Mouse (Mus musculus): ENCODE data around the gene A930004D18Rik. TPM values are rescaled to one million over a fixed set of nuclear protein-coding genes. Genes with fewer than 3 reads are reported as not detected.

A930004D18Rik gene
- polyA plus RNA-seq, 2 experiments: 8.8 to 13.0 TPM

DNA sequence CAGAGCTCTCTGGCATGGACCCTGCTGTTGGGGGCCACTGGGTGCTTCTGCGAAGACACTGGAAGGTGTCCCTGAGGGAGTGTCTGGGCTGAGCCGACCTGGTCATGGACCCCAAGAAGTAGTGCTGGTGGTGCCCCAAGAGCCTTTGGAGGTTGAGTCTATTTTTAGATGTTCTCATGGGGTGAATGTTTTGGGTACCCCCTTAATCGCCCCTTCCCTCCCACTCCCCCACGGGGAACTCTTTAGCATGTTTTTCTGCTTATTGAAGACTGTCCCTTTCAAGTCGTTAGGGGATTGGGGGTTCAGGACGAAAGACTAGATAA, 28.1 kb upstream of the A930004D18Rik start:
- H3K9ac ChIP-seq (ENCODE audit: low read depth, low read length, severe bottlenecking): peak overlapping the region; percentile 99

DNA sequence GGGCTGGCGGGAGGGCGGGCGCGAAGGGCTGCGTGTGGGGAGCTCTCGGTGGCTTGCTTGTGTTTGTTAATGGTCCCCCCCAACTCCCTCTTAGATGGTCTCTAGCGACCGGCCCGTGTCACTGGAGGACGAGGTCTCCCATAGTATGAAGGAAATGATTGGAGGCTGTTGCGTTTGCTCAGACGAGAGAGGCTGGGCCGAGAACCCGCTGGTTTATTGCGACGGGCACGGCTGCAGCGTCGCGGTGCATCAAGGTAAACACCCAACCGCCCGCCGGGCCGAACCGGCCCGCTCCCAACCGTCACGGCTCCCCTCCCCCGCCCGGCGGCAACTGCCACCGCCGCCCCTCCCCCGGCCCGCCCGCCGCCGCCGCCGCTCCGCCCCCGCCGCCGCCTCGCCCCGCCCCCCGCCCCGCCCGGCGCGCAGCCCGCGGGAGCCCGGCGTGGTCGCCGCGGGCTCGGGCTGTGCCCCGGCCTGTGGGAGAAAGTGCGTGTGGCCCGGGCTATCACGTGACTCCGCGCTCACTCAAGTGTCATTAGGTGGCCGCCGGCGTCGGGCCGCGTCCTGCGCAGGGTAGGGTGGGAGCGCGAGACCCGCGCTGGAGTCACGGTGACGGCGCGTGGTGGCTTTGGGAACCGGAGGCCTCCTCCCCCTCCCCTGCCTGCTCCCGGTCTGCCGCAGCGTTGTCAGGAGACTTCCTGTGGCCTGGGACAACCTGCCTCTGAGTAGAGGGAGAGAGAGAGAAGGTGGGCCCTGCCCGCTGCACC, 27.6 kb upstream of the A930004D18Rik start:
- Histone ChIP-seq H3K27me3 (ENCODE audit: control insufficient read depth, insufficient read depth, low read length) (no peaks in the 10 kb centered on the region), H3K4me3 (replicated peaks; ENCODE audit: low read length) (peak overlapping the region; percentile 88), H3K27ac (replicated peaks; ENCODE audit: low read depth, low read length) (peak overlapping the region; percentile 99), H3K9ac (ENCODE audit: low read depth, low read length, severe bottlenecking) (peak overlapping the region; percentile 99), H3K36me3 (ENCODE audit: control insufficient read depth, insufficient read depth, low read length) (peaks cover 16% of the 10 kb centered on the region), H3K4me1 (ENCODE audit: control insufficient read depth, insufficient read depth, low read length) (peaks cover 4% of the 10 kb centered on the region), H3K9me3 (ENCODE audit: control insufficient read depth, low read length) (no peaks in the 10 kb centered on the region), H3K4me2 (replicated peaks; ENCODE audit: low read depth, low read length, severe bottlenecking) (peak overlapping the region; percentile 86)
- ATAC-seq (ENCODE audit: low FRiP score, low read depth) (peak; percentile 38), DNase-seq (ENCODE audit: low spot score) (peak; percentile 62)
- WGBS: under 1% methylated on average over 52 of the region's 85 CpGs
- no peak for TF ChIP-seq POLR2A (IDR thresholded peaks at IDR 0.05; ENCODE audit: borderline replicate concordance, extremely low read depth, insufficient read depth, insufficient read length)

More for the DNA sequence above, 28.1 kb upstream of the A930004D18Rik start:
- ATAC-seq (ENCODE audit: low FRiP score, low read depth) (no peak), DNase-seq (ENCODE audit: low spot score) (no peak)
- WGBS: 11% methylated on average over 4 of the region's 6 CpGs
- Histone ChIP-seq H3K9me3 (ENCODE audit: control insufficient read depth, low read length) (no peaks in the 10 kb centered on the region), H3K36me3 (ENCODE audit: control insufficient read depth, insufficient read depth, low read length) (peaks cover 16% of the 10 kb centered on the region), H3K4me2 (replicated peaks; ENCODE audit: low read depth, low read length, severe bottlenecking) (peak overlapping the region; percentile 86), H3K4me3 (replicated peaks; ENCODE audit: low read length) (peak overlapping the region; percentile 88), H3K27ac (replicated peaks; ENCODE audit: low read depth, low read length) (peak overlapping the region; percentile 73), H3K27me3 (ENCODE audit: control insufficient read depth, insufficient read depth, low read length) (no peaks in the 10 kb centered on the region), H3K4me1 (ENCODE audit: control insufficient read depth, insufficient read depth, low read length) (peaks cover 4% of the 10 kb centered on the region)
- no peak for TF ChIP-seq POLR2A (IDR thresholded peaks at IDR 0.05; ENCODE audit: borderline replicate concordance, extremely low read depth, insufficient read depth, insufficient read length)

DNA sequence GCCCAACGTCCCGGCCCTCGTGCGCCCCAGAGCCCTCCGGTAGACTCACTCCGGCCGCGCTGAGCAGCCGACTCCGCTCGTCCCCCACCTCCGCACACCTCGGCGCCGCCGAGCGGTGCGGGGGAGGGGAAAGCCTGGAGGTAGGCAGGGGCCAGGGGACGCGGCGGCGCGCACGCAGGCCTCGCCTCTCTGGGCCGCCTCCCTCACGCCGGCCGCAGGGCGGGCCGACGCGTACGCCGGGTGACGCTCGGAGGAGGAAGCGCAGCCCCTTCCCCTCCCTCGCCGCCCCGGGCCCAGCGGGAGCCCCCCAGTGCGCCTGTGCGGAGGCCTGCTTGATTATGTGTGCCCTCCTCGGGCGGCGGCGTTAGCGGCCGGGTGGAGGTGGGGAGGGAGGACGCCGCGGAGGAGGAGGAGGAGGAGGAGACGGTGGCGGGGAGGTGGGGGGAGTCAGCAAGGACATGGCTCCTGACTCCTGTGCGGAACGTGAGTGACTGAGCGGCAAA, 26.9 kb upstream of the A930004D18Rik start:
- Histone ChIP-seq H3K9me3 (ENCODE audit: control insufficient read depth, low read length) (no peaks in the 10 kb centered on the region), H3K4me1 (ENCODE audit: control insufficient read depth, insufficient read depth, low read length) (peaks cover 4% of the 10 kb centered on the region), H3K27me3 (ENCODE audit: control insufficient read depth, insufficient read depth, low read length) (no peaks in the 10 kb centered on the region), H3K27ac (replicated peaks; ENCODE audit: low read depth, low read length) (peak overlapping the region; percentile 99), H3K4me2 (replicated peaks; ENCODE audit: low read depth, low read length, severe bottlenecking) (peak overlapping the region; percentile 86), H3K36me3 (ENCODE audit: control insufficient read depth, insufficient read depth, low read length) (peaks cover 14% of the 10 kb centered on the region), H3K9ac (ENCODE audit: low read depth, low read length, severe bottlenecking) (peak overlapping the region; percentile 99), H3K4me3 (replicated peaks; ENCODE audit: low read length) (peak overlapping the region; percentile 88)
- under 1% methylated on average over 33 of the region's 58 CpGs for WGBS
- ATAC-seq (ENCODE audit: low FRiP score, low read depth): peak; percentile 95
- peak; percentile 80 for TF ChIP-seq POLR2A (IDR thresholded peaks at IDR 0.05; ENCODE audit: borderline replicate concordance, extremely low read depth, insufficient read depth, insufficient read length)
- DNase-seq (ENCODE audit: low spot score): peak; percentile 94

DNA sequence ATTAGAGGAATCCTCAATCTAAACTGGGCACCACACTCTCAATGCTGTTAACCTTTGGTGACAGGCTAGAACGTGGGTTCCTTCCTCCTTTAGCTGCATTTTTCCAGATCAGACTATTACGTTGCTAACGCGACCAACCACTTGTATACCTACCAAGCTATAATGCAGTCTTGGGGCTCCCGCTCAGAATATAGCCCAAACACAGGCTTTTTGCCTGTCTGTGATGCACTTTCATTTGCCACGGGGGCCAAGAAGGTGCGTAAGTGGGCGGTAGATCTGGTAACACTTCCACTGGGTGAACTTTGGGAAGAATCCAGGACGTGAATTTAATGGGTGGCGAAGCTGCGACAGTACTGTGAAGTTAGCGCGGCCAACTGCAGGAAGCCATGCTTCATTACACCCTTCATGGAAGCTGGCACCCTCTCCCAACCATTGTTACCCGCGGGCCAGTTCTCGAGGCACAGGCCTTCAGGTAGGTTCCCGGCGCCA, 26.3 kb upstream of the A930004D18Rik start:
- H3K36me3 ChIP-seq (ENCODE audit: control insufficient read depth, insufficient read depth, low read length): peaks cover 13% of the 10 kb centered on the region
- peak overlapping the region; percentile 58 for H3K4me2 ChIP-seq (replicated peaks; ENCODE audit: low read depth, low read length, severe bottlenecking)
- ATAC-seq (ENCODE audit: low FRiP score, low read depth) (peak; percentile 30), DNase-seq (ENCODE audit: low spot score) (peak; percentile 70)
- WGBS: 0% methylated on average over 18 of the region's 18 CpGs
- no peaks in the 10 kb centered on the region for H3K9me3 ChIP-seq (ENCODE audit: control insufficient read depth, low read length)
- TF ChIP-seq POLR2A (IDR thresholded peaks at IDR 0.05; ENCODE audit: borderline replicate concordance, extremely low read depth, insufficient read depth, insufficient read length): no peak
- H3K27ac ChIP-seq (replicated peaks; ENCODE audit: low read depth, low read length): peak overlapping the region; percentile 99
- H3K9ac ChIP-seq (ENCODE audit: low read depth, low read length, severe bottlenecking): peak overlapping the region; percentile 99
- H3K4me3 ChIP-seq (replicated peaks; ENCODE audit: low read length): peak overlapping the region; percentile 88
- peaks cover 4% of the 10 kb centered on the region for H3K4me1 ChIP-seq (ENCODE audit: control insufficient read depth, insufficient read depth, low read length)
- no peaks in the 10 kb centered on the region for H3K27me3 ChIP-seq (ENCODE audit: control insufficient read depth, insufficient read depth, low read length)

DNA sequence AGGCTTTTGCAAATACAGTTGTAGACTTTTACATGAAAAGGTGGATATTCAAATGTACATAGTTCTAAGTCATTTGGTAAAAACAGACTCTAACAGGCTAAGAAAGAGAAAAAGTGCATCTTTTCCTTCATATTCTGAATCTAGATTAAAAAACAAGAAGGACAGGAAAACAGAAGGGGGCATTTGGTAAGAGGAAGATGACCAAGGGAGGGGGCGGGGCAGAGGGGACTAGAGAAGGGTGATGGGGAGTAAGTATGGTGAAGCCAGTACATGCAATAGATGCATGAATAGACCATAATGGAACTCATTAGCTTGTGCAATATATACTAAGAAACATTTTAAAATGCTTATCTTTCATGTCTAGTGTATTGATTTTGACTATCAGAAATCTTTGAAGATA, 22.9 kb upstream of the A930004D18Rik start:
- Histone ChIP-seq H3K36me3 (ENCODE audit: control insufficient read depth, insufficient read depth, low read length) (no peaks in the 10 kb centered on the region), H3K9me3 (ENCODE audit: control insufficient read depth, low read length) (no peaks in the 10 kb centered on the region), H3K9ac (ENCODE audit: low read depth, low read length, severe bottlenecking) (no peak overlapping the region), H3K27me3 (ENCODE audit: control insufficient read depth, insufficient read depth, low read length) (no peaks in the 10 kb centered on the region), H3K27ac (replicated peaks; ENCODE audit: low read depth, low read length) (no peak overlapping the region), H3K4me3 (replicated peaks; ENCODE audit: low read length) (no peak overlapping the region), H3K4me2 (replicated peaks; ENCODE audit: low read depth, low read length, severe bottlenecking) (no peak overlapping the region), H3K4me1 (ENCODE audit: control insufficient read depth, insufficient read depth, low read length) (peaks cover 5% of the 10 kb centered on the region; the same call in 1 of the 2 replicates)
- WGBS: 98% methylated on average over 1 of the region's 1 CpGs
- no peak for ATAC-seq (ENCODE audit: low FRiP score, low read depth)
- TF ChIP-seq POLR2A (IDR thresholded peaks at IDR 0.05; ENCODE audit: borderline replicate concordance, extremely low read depth, insufficient read depth, insufficient read length): no peak
- no peak for DNase-seq (ENCODE audit: low spot score)
